ENCODE assay signal across 11 mouse cellular contexts in genomic region chr3:94372038-94372437, GRCm38 (mm10). TPM values are rescaled to one million over a fixed set of nuclear protein-coding genes. Genes with fewer than 3 reads are reported as not detected.
DNase-seq lines count a peak whose midpoint lies in the region; ATAC-seq lines count a peak whose summit lies in the region.
"Had no signal": no experiment of that assay in that cellular context is flagged by ENCODE, and none has a peak within 500 bp of the region (broad histone marks: within the 10 kb centered on the region; RNA-seq: fewer than 3 reads in every experiment).

No protein-coding gene starts in this region.

- no peak for DNase-seq in heart, adult 8-10 months (ENCODE audit: low spot score)
- no peak for DNase-seq in neural tube, embryonic 10.5 days (ENCODE audit: extremely low spot score, low spot score)
- no peak for DNase-seq in embryo, embryonic 11 days
- DNase-seq in adrenal gland, adult 8-10 months = no peak
- no peak for DNase-seq in thymus, postnatal 0 days (ENCODE audit: low spot score)

- no peaks in the 10 kb centered on the region for H3K36me3 ChIP-seq in heart, embryonic 12.5 days
- no peaks in the 10 kb centered on the region for H3K36me3 ChIP-seq in neural tube, embryonic 12.5 days
- no peaks in the 10 kb centered on the region for H3K36me3 ChIP-seq in limb, embryonic 15.5 days

- WGBS in heart, embryonic 12.5 days = 4% methylated on average over 3 of the region's 3 CpGs
- 6% methylated on average over 3 of the region's 3 CpGs for WGBS in neural tube, embryonic 12.5 days
- 3% methylated on average over 3 of the region's 3 CpGs for WGBS in limb, embryonic 15.5 days

- peaks cover 29% of the 10 kb centered on the region for H3K27me3 ChIP-seq in heart, embryonic 12.5 days (replicated peaks)
- H3K27me3 ChIP-seq in neural tube, embryonic 12.5 days (replicated peaks) = 0 out of 2 replicates have a peak, but pooled peaks cover 5% of the 10 kb centered on the region
- H3K27me3 ChIP-seq in limb, embryonic 15.5 days = no peaks in the 10 kb centered on the region

- H3K27ac ChIP-seq in heart, embryonic 12.5 days (ENCODE audit: poor library complexity, severe bottlenecking) = no peak overlapping the region
- no peak overlapping the region for H3K27ac ChIP-seq in neural tube, embryonic 12.5 days
- 0 out of 2 replicates have a peak overlapping the region, but pooled peaks have one; percentile 22 for H3K27ac ChIP-seq in limb, embryonic 15.5 days

- peak overlapping the region; percentile 46; the same call in 1 of the 2 replicates for H3K9ac ChIP-seq in heart, embryonic 12.5 days
- H3K9ac ChIP-seq in neural tube, embryonic 12.5 days = no peak overlapping the region
- H3K9ac ChIP-seq in limb, embryonic 15.5 days = no peak overlapping the region

- H3K4me3 ChIP-seq in heart, embryonic 12.5 days = peak overlapping the region; percentile 26
- H3K4me3 ChIP-seq in neural tube, embryonic 12.5 days = no peak overlapping the region
- peak overlapping the region; percentile 10; the same call in 1 of the 2 replicates for H3K4me3 ChIP-seq in limb, embryonic 15.5 days

- H3K4me1 ChIP-seq in heart, embryonic 12.5 days (replicated peaks) = peaks cover 36% of the 10 kb centered on the region
- peaks cover 19% of the 10 kb centered on the region for H3K4me1 ChIP-seq in neural tube, embryonic 12.5 days
- H3K4me1 ChIP-seq in limb, embryonic 15.5 days = peaks cover 38% of the 10 kb centered on the region

- no peak for ATAC-seq in heart, embryonic 12.5 days (ENCODE audit: insufficient number of reproducible peaks, low FRiP score)
- no peak for ATAC-seq in neural tube, embryonic 12.5 days (ENCODE audit: low FRiP score, low read depth)
- ATAC-seq in limb, embryonic 15.5 days (ENCODE audit: insufficient number of reproducible peaks, low FRiP score, low TSS enrichment, low read depth) = no peak
- ATAC-seq: CD4-positive, CD25-positive, alpha-beta regulatory T cell, adult 4 months had no signal

- no peaks in the 10 kb centered on the region for H3K9me3 ChIP-seq in heart, embryonic 12.5 days (replicated peaks)
- no peaks in the 10 kb centered on the region for H3K9me3 ChIP-seq in neural tube, embryonic 12.5 days
- no peaks in the 10 kb centered on the region for H3K9me3 ChIP-seq in limb, embryonic 15.5 days

- H3K4me2 ChIP-seq in heart, embryonic 12.5 days = peak overlapping the region; percentile 64
- peak overlapping the region; percentile 41 for H3K4me2 ChIP-seq in neural tube, embryonic 12.5 days (replicated peaks)
- H3K4me2 ChIP-seq in limb, embryonic 15.5 days = 0 out of 2 replicates have a peak overlapping the region, but pooled peaks have one; percentile 33

RNA-seq across cellular contexts. Expression of gene Rorc, which starts 0.6 kb away (rescaled TPM):
- 0.92 and 1.5 TPM in 2 replicates for polyA plus RNA-seq in heart, embryonic 12.5 days (2016; fragmentation: Nextera tagmentation; extraction: Ambion mirVana)
- total RNA-seq in heart, adult 8-10 months (2022) = 10 to 100 TPM; 36.3 to 53.0 (median 47.2) TPM
- polyA plus RNA-seq in neural tube, embryonic 12.5 days (2016; fragmentation: Nextera tagmentation; extraction: Ambion mirVana) = 0.20 TPM in 2 replicates
- polyA plus RNA-seq in limb, embryonic 15.5 days (2015; fragmentation: Nextera tagmentation; extraction: Ambion mirVana) = 2.3 and 2.9 TPM in 2 replicates
- 10 to 100 TPM; 14.6 to 27.6 (median 23.6) TPM for total RNA-seq in adrenal gland, adult 8-10 months (2022)
- polyA plus RNA-seq in thymus, postnatal 0 days (2015; fragmentation: Nextera tagmentation; extraction: Ambion mirVana) = 170 and 185 TPM in 2 replicates

RNA-seq across cellular contexts. Expression of gene C2cd4d, which starts 9.8 kb away (rescaled TPM):
- polyA plus RNA-seq in heart, embryonic 12.5 days (2016; fragmentation: Nextera tagmentation; extraction: Ambion mirVana) = 0.66 and 0.90 TPM in 2 replicates
- total RNA-seq in heart, adult 8-10 months (2022) = under 1 TPM in 2 of 4 experiments, not detected in 2; 0.31 to 0.46 TPM
- polyA plus RNA-seq in neural tube, embryonic 12.5 days (2016; fragmentation: Nextera tagmentation; extraction: Ambion mirVana) = 2.4 and 3.1 TPM in 2 replicates
- polyA plus RNA-seq in limb, embryonic 15.5 days (2015; fragmentation: Nextera tagmentation; extraction: Ambion mirVana) = 1.8 and 2.4 TPM in 2 replicates
- total RNA-seq in adrenal gland, adult 8-10 months (2022) = under 1 TPM; 0.35 to 0.71 (median 0.51) TPM
- polyA plus RNA-seq in thymus, postnatal 0 days (2015; fragmentation: Nextera tagmentation; extraction: Ambion mirVana) = 1.8 and 3.6 TPM in 2 replicates
- polyA plus RNA-seq: CD4-positive, CD25-positive, alpha-beta regulatory T cell, adult 4 months had no signal

RNA-seq across cellular contexts. Expression of gene Lingo4, which starts 26.3 kb away (rescaled TPM):
- not detected in 2 replicates for polyA plus RNA-seq in heart, embryonic 12.5 days (2016; fragmentation: Nextera tagmentation; extraction: Ambion mirVana)
- under 1 TPM in 3 of 4 experiments, not detected in 1; 0.14 to 0.37 (median 0.17) TPM for total RNA-seq in heart, adult 8-10 months (2022)
- polyA plus RNA-seq in neural tube, embryonic 12.5 days (2016; fragmentation: Nextera tagmentation; extraction: Ambion mirVana) = 0.29 and 0.51 TPM in 2 replicates
- polyA plus RNA-seq in limb, embryonic 15.5 days (2015; fragmentation: Nextera tagmentation; extraction: Ambion mirVana) = 0.09 and 0.14 TPM in 2 replicates
- 1 to 10 TPM in 1 of 4 experiments, under 1 TPM in 3; 0.31 to 1.3 (median 0.78) TPM for total RNA-seq in adrenal gland, adult 8-10 months (2022)
- 8.2 and 14.0 TPM in 2 replicates for polyA plus RNA-seq in thymus, postnatal 0 days (2015; fragmentation: Nextera tagmentation; extraction: Ambion mirVana)
- polyA plus RNA-seq: limb, embryonic 11.5 days had no signal

RNA-seq across cellular contexts. Expression of gene Them5, which starts 30.1 kb away (rescaled TPM):
- not detected in 2 replicates for polyA plus RNA-seq in heart, embryonic 12.5 days (2016; fragmentation: Nextera tagmentation; extraction: Ambion mirVana)
- not detected for total RNA-seq in heart, adult 8-10 months (2022)
- not detected in 2 replicates for polyA plus RNA-seq in neural tube, embryonic 12.5 days (2016; fragmentation: Nextera tagmentation; extraction: Ambion mirVana)
- polyA plus RNA-seq in limb, embryonic 15.5 days (2015; fragmentation: Nextera tagmentation; extraction: Ambion mirVana) = 199 and 218 TPM in 2 replicates
- not detected for total RNA-seq in adrenal gland, adult 8-10 months (2022)
- 0.27 and 0.47 TPM in 2 replicates for polyA plus RNA-seq in thymus, postnatal 0 days (2015; fragmentation: Nextera tagmentation; extraction: Ambion mirVana)
- polyA plus RNA-seq: CD4-positive, CD25-positive, alpha-beta regulatory T cell, adult 4 months; limb, embryonic 11.5 days; neural tube, embryonic 14.5 days had no signal

RNA-seq across cellular contexts. Expression of gene Tdrkh, which starts 41.0 kb away (rescaled TPM):
- polyA plus RNA-seq in heart, embryonic 12.5 days (2016; fragmentation: Nextera tagmentation; extraction: Ambion mirVana) = 8.5 and 9.7 TPM in 2 replicates
- total RNA-seq in heart, adult 8-10 months (2022) = 1 to 10 TPM; 4.5 to 7.0 (median 6.1) TPM
- 47.3 and 55.5 TPM in 2 replicates for polyA plus RNA-seq in neural tube, embryonic 12.5 days (2016; fragmentation: Nextera tagmentation; extraction: Ambion mirVana)
- polyA plus RNA-seq in limb, embryonic 15.5 days (2015; fragmentation: Nextera tagmentation; extraction: Ambion mirVana) = 6.7 and 8.0 TPM in 2 replicates
- 10 to 100 TPM in 3 of 4 experiments, 1 to 10 TPM in 1; 10.0 to 22.5 (median 15.9) TPM for total RNA-seq in adrenal gland, adult 8-10 months (2022)
- polyA plus RNA-seq in thymus, postnatal 0 days (2015; fragmentation: Nextera tagmentation; extraction: Ambion mirVana) = 34.3 and 39.1 TPM in 2 replicates

Comparison
In these comparisons a context has a peak if more than half of its experiments do, and no peak if none do; other contexts are left out.
1. RNA of gene Rorc, which starts 0.6 kb away (polyA plus RNA-seq): 170 to 185 TPM in thymus, postnatal 0 days; 2.3 to 2.9 TPM in limb, embryonic 15.5 days, 0.92 to 1.5 TPM in heart, embryonic 12.5 days and 0.20 TPM in neural tube, embryonic 12.5 days; every median in the first group is over 10 times any median in the second.
2. Peak in every context shown above with its lines, with median percentiles within 50 percentile points of each other: H3K4me2 ChIP-seq.